Mouse (Mus musculus): Measurements from ENCODE around the gene Pfkfb3. TPM values are rescaled to one million over a fixed set of nuclear protein-coding genes. Genes with fewer than 3 reads are reported as not detected.
A peak's percentile ranks its signal among the peaks of the same experiment; 100 is the strongest.

Pfkfb3 gene
- polyA plus RNA-seq, 1 experiment from 2014 or later: 16.6 TPM

DNA sequence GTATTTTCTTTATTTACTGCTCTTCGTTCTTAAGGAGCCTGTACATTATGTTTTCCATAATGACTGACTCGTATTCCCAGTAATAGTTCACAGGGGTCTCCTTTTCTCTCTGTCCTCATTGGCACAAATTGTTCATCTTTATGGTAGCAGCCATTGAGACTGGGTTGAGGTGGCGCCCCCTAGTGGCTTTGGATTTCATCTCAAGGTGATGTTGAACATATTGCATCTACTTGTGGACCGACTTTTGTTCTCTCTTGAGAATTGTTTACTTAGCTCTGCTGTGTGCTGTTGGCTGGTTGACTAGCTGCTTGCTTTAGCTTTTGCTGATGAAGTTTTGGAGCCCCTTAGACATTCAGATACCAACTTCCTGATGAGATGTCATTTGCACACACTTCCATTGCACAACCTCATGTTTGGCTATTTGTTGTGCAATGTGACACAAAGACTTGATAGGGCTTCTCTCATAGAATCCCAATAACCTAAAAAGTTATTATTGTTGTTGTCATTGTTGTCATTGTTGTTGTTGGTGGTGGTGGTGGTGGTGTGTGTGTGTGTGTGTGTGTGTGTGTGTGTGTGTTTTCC, 14.0 kb upstream of the Pfkfb3 start:
- Histone ChIP-seq H3K4me1 (no peaks in the 10 kb centered on the region), H3K4me2 (replicated peaks) (no peak overlapping the region), H3K9ac (no peak overlapping the region), H3K9me3 (replicated peaks) (no peaks in the 10 kb centered on the region), H3K36me3 (no peaks in the 10 kb centered on the region), H3K27me3 (no peaks in the 10 kb centered on the region), H3K27ac (replicated peaks) (no peak overlapping the region), H3K4me3 (replicated peaks) (no peak overlapping the region)
- 57% methylated on average over 4 of the region's 4 CpGs for WGBS
- no peak for ATAC-seq (ENCODE audit: insufficient number of reproducible peaks, low FRiP score, low TSS enrichment, low read depth)

DNA sequence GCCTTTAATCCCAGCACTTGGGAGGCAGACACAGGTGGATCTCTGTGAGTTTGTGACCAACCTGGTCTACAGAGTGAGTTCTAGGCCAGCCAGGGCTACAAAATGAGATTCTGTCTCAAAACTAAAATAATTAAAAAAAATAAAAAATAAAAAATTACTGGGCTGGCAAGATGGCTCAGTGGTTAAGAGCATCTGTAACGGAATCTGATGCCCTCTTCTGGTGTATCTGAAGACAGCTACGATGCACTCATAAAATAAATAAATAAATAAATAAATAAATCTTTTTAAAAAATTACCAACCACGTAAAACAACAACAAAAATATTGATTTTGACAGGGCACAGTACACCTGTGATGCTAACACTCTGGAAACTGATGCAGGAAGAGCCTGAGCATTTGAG, 13.0 kb upstream of the Pfkfb3 start:
- H3K27me3 ChIP-seq: no peaks in the 10 kb centered on the region
- no peak for ATAC-seq (ENCODE audit: insufficient number of reproducible peaks, low FRiP score, low TSS enrichment, low read depth)
- H3K27ac ChIP-seq (replicated peaks): no peak overlapping the region
- no peaks in the 10 kb centered on the region for H3K36me3 ChIP-seq
- no peak overlapping the region for H3K9ac ChIP-seq
- no peak overlapping the region for H3K4me2 ChIP-seq (replicated peaks)
- no peaks in the 10 kb centered on the region for H3K9me3 ChIP-seq (replicated peaks)
- no peak overlapping the region for H3K4me3 ChIP-seq (replicated peaks)
- 81% methylated on average over 3 of the region's 3 CpGs for WGBS
- H3K4me1 ChIP-seq: no peaks in the 10 kb centered on the region

DNA sequence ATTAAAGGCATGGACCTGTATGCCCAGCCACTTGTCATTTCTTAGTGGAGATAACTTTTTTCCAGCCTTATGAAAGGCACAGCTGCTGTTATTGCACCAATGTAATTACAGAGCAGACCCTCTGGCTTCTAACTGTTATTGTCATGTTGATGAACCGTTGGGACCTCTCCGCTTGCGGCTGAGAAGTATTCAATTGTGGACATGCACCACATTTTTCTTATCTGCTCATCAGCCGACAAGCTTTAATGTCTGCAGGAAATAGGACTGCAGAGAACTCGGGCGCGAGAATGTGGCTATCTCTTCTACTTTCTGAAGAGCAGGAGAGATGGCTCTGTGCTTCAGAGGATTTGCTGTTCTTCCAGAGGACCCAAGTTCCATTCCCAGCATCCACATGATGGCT, 12.4 kb upstream of the Pfkfb3 start:
- H3K36me3 ChIP-seq: no peaks in the 10 kb centered on the region
- 77% methylated on average over 7 of the region's 7 CpGs for WGBS
- H3K27me3 ChIP-seq: no peaks in the 10 kb centered on the region
- H3K4me1 ChIP-seq: no peaks in the 10 kb centered on the region
- no peak overlapping the region for H3K4me3 ChIP-seq (replicated peaks)
- H3K9ac ChIP-seq: no peak overlapping the region
- H3K9me3 ChIP-seq (replicated peaks): no peaks in the 10 kb centered on the region
- no peak for ATAC-seq (ENCODE audit: insufficient number of reproducible peaks, low FRiP score, low TSS enrichment, low read depth)
- H3K27ac ChIP-seq (replicated peaks): no peak overlapping the region
- H3K4me2 ChIP-seq (replicated peaks): no peak overlapping the region

DNA sequence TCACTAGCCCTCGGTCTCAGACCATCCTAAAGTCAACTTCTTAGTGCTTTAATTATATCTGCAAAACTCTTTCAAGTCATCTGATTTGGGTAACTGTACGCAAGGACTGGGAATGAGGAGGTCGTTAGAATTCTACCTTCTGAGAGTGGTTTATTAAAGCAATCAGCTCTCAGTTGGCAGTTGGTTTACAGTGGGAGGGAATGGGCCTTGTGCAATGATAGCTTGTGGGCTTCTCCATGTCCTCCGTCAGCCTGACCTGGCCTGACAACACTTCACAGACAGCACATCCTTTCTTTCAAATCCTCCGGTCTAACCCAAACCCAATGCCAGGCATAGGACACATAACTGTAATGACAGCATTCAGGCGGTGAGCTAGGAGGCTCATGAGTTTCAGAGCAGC, 10.9 kb upstream of the Pfkfb3 start:
- Histone ChIP-seq H3K4me1 (no peaks in the 10 kb centered on the region), H3K4me3 (replicated peaks) (no peak overlapping the region), H3K27me3 (no peaks in the 10 kb centered on the region), H3K27ac (replicated peaks) (no peak overlapping the region), H3K4me2 (replicated peaks) (no peak overlapping the region), H3K9ac (no peak overlapping the region), H3K9me3 (replicated peaks) (no peaks in the 10 kb centered on the region), H3K36me3 (no peaks in the 10 kb centered on the region)
- WGBS: 78% methylated on average over 6 of the region's 6 CpGs
- ATAC-seq (ENCODE audit: insufficient number of reproducible peaks, low FRiP score, low TSS enrichment, low read depth): no peak

DNA sequence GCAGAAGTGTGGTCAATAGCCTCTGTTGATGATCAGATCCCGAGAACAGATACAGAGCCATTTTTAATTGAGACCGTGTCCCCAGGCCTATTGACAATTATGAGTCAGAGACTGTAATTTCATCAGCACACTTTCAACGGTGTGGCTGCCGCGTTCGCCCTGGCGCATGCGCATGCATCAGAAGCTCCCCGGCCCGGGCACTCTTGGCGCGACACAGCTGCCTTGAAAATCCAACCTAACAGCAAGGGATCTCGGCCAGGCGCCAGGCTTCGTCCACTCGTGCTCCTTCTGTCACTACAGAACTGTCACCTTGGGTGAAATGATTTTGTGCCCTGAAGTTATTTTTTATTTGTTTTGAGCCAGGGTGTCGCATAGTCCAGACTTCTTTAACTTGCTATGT, 9.4 kb upstream of the Pfkfb3 start:
- no peak for ATAC-seq (ENCODE audit: insufficient number of reproducible peaks, low FRiP score, low TSS enrichment, low read depth)
- Histone ChIP-seq H3K27ac (replicated peaks) (no peak overlapping the region), H3K9me3 (replicated peaks) (no peaks in the 10 kb centered on the region), H3K27me3 (no peaks in the 10 kb centered on the region), H3K36me3 (no peaks in the 10 kb centered on the region), H3K4me2 (replicated peaks) (no peak overlapping the region), H3K9ac (no peak overlapping the region), H3K4me3 (replicated peaks) (no peak overlapping the region), H3K4me1 (no peaks in the 10 kb centered on the region)
- WGBS: 89% methylated on average over 17 of the region's 17 CpGs

DNA sequence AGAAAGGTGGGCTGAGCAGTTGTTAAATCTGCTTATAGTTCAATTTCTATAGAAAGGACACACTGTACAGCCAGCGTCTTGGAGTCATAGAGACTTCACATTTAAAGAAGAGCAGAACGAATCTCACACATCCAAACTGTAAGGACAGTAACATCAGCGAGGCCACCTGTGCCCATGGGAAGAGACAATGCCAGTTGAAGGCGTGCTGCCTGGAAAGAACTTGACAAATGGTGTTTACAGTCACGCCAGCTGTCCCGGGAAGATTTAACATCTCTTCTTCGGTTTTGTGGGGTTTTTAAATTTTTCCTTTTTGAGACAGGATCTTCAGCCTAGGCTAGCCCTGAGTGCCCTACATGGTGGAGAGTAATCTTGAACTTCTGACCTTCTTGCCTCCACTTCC, 4.8 kb upstream of the Pfkfb3 start:
- 83% methylated on average over 7 of the region's 7 CpGs for WGBS
- ATAC-seq (ENCODE audit: insufficient number of reproducible peaks, low FRiP score, low TSS enrichment, low read depth): no peak

DNA sequence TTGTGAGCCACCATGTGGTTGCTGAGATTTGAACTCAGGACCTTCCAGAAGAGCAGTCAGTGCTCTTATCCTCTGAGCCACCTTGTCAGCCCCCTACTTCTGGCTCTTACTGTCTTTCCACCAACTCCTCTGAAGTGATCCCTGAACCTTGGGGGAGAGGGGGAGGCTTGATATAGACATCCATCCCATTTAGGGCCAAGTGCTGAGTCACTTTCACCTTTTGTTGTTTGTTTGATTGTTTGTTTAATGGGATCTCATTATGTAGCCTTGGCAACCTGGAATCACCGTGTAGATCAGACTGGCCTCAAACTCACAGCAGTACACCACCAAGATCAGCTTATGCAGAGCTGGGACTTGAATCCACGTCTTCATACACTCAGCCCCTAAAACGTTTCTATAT, 3.4 kb upstream of the Pfkfb3 start:
- Histone ChIP-seq H3K36me3 (no peaks in the 10 kb centered on the region), H3K9me3 (replicated peaks) (no peaks in the 10 kb centered on the region), H3K4me2 (replicated peaks) (no peak overlapping the region), H3K4me3 (replicated peaks) (no peak overlapping the region), H3K9ac (no peak overlapping the region), H3K4me1 (peaks cover 10% of the 10 kb centered on the region), H3K27me3 (peaks cover 24% of the 10 kb centered on the region), H3K27ac (replicated peaks) (no peak overlapping the region)
- 69% methylated on average over 3 of the region's 3 CpGs for WGBS
- no peak for ATAC-seq (ENCODE audit: insufficient number of reproducible peaks, low FRiP score, low TSS enrichment, low read depth)

More for the DNA sequence above, 4.8 kb upstream of the Pfkfb3 start:
- Histone ChIP-seq H3K9ac (no peak overlapping the region), H3K4me1 (0 out of 2 replicates have a peak, but pooled peaks cover 2% of the 10 kb centered on the region), H3K27me3 (peaks cover 10% of the 10 kb centered on the region), H3K27ac (replicated peaks) (no peak overlapping the region), H3K36me3 (no peaks in the 10 kb centered on the region), H3K9me3 (replicated peaks) (no peaks in the 10 kb centered on the region), H3K4me2 (replicated peaks) (no peak overlapping the region), H3K4me3 (replicated peaks) (no peak overlapping the region)

DNA sequence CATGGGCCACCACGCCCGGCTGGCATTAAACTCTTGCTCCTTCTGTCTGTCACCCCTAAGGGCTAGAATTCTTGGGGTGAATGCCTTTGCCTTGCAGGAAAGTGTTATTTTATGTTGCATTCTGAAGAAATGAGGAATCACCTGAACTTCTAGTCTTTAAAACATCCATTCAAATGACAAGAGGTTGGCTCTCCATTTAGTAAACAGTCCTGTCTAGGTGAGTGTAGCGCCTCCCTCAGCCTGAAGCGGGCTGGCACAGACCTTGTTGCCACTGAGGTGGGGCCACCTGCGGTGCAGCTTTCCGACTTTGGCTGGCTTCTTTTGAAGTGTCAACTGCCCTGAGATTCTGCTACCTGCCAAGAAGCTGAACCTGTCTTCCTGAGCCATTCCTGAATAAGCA, 1.4 kb upstream of the Pfkfb3 start:
- Histone ChIP-seq H3K27ac (replicated peaks) (no peak overlapping the region), H3K4me3 (replicated peaks) (no peak overlapping the region), H3K9me3 (replicated peaks) (no peaks in the 10 kb centered on the region), H3K36me3 (no peaks in the 10 kb centered on the region), H3K4me1 (peaks cover 10% of the 10 kb centered on the region), H3K9ac (no peak overlapping the region), H3K27me3 (peaks cover 25% of the 10 kb centered on the region), H3K4me2 (replicated peaks) (no peak overlapping the region)
- WGBS: 49% methylated on average over 6 of the region's 6 CpGs
- ATAC-seq (ENCODE audit: insufficient number of reproducible peaks, low FRiP score, low TSS enrichment, low read depth): no peak

DNA sequence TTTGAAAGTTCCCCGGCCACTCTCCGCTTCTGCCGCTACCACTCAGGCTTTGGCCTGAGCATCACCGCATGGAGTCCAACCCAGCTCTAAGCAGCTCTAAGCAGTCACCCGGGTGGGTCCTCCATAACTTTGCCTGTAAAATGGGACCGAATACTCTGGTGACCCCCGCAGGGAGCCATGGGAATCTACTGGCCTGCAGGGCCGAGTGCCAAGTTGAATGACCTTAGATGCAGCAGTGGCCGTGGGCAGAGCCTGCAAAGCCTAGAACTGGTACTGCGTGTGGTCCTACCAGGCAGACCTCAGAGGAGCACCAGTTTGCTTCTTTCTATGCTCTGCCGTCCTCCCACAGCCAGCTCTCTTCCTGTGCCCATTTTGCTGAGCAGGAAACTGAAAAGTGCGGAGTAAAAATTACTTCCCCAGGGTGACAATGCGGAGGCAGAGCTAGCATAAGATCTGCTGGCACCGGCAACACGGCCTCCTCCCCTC, 868 bp downstream of the Pfkfb3 start:
- no peaks in the 10 kb centered on the region for H3K36me3 ChIP-seq
- 4% methylated on average over 15 of the region's 15 CpGs for WGBS
- peak overlapping the region; percentile 100 for H3K4me2 ChIP-seq (replicated peaks)
- ATAC-seq (ENCODE audit: insufficient number of reproducible peaks, low FRiP score, low TSS enrichment, low read depth): no peak
- no peaks in the 10 kb centered on the region for H3K9me3 ChIP-seq (replicated peaks)
- H3K4me1 ChIP-seq: peaks cover 10% of the 10 kb centered on the region
- peaks cover 25% of the 10 kb centered on the region for H3K27me3 ChIP-seq
- peak overlapping the region; percentile 62 for H3K4me3 ChIP-seq (replicated peaks)
- no peak overlapping the region for H3K27ac ChIP-seq (replicated peaks)
- peak overlapping the region; percentile 51 for H3K9ac ChIP-seq

DNA sequence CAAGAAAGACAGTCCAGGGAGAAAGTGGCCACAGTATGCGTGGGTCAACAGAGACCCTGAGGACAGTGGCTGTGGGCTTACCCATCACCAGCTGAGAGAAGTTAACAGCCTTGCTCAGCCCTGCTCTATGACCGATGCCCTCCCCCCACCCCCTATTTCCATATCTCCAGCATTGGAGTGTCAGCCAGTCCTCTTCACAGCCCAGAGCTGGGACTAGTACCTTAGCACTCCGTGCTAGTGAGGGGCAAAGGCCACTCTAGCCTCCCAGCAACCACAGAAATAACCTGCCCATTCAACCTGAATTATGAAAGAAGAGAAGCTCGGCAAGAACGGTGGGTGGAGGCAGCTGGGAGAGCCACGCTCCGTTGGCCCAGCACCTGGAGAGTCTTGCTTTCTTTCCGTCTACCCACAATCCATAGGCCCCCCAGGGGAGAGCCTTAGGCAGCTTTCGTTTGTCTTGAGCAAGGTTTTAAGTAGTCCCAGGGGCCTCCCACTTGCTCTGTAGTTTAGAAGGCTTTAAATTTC, 1.5 kb downstream of the Pfkfb3 start:
- Histone ChIP-seq H3K27me3 (peaks cover 25% of the 10 kb centered on the region), H3K4me3 (replicated peaks) (peak overlapping the region; percentile 62; the same call in 1 of the 2 replicates), H3K9ac (no peak overlapping the region)

DNA sequence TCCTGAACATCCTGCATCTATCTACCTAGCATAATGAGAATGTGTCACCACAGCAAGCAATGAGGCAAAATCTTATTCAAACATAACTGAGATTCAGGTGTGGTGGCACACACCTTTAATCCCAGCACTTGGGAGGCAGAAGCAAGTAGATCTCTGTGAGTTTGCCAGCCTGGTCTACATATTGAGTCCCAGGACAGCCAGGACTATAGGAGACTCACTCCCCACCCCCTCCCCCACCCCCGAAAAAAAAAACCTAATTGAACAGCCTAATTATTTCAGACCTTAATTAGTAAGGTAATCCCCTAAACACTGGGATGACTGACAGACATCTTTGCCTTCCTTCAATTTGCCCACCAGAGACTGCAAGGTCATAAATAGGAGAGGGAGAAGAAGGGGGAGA, 2.2 kb downstream of the Pfkfb3 start:
- H3K27ac ChIP-seq (replicated peaks): no peak overlapping the region
- peaks cover 25% of the 10 kb centered on the region for H3K27me3 ChIP-seq
- ATAC-seq (ENCODE audit: insufficient number of reproducible peaks, low FRiP score, low TSS enrichment, low read depth): no peak
- no peak overlapping the region for H3K4me2 ChIP-seq (replicated peaks)
- no peaks in the 10 kb centered on the region for H3K36me3 ChIP-seq
- H3K4me3 ChIP-seq (replicated peaks): no peak overlapping the region
- peaks cover 10% of the 10 kb centered on the region for H3K4me1 ChIP-seq
- H3K9ac ChIP-seq: no peak overlapping the region
- WGBS: 4% methylated on average over 1 of the region's 1 CpGs
- H3K9me3 ChIP-seq (replicated peaks): no peaks in the 10 kb centered on the region

More for the DNA sequence above, 1.5 kb downstream of the Pfkfb3 start:
- WGBS: 6% methylated on average over 9 of the region's 9 CpGs
- Histone ChIP-seq H3K36me3 (no peaks in the 10 kb centered on the region), H3K4me1 (peaks cover 10% of the 10 kb centered on the region), H3K27ac (replicated peaks) (no peak overlapping the region), H3K9me3 (replicated peaks) (no peaks in the 10 kb centered on the region), H3K4me2 (replicated peaks) (peak overlapping the region; percentile 100; the same call in 1 of the 2 replicates)
- ATAC-seq (ENCODE audit: insufficient number of reproducible peaks, low FRiP score, low TSS enrichment, low read depth): peak; percentile 40; the same call in 1 of the 2 replicates

DNA sequence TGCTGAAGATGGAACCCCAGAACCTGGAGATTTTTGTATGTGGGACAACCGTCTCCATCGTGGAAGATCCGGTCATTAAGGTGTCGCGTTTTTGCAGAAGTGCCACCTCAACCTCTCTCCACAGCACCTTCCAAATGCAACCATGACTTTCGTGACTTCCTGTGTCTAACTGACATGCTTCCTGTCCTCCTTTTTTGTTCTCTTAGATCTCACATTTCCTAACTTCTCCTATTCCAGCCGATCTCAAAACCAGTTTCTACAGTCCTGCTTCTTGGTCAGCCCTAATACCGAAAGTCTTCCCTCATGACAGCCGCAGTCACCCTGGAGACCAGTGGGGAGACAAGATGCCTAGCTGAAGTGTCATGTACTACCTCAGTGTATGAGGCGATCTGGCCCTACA, 5.4 kb downstream of the Pfkfb3 start:
- peaks cover 13% of the 10 kb centered on the region for H3K27me3 ChIP-seq
- ATAC-seq (ENCODE audit: insufficient number of reproducible peaks, low FRiP score, low TSS enrichment, low read depth): no peak
- peaks cover 7% of the 10 kb centered on the region for H3K4me1 ChIP-seq
- no peak overlapping the region for H3K4me3 ChIP-seq (replicated peaks)
- no peak overlapping the region for H3K4me2 ChIP-seq (replicated peaks)
- no peak overlapping the region for H3K9ac ChIP-seq
- H3K27ac ChIP-seq (replicated peaks): no peak overlapping the region
- no peaks in the 10 kb centered on the region for H3K9me3 ChIP-seq (replicated peaks)
- H3K36me3 ChIP-seq: no peaks in the 10 kb centered on the region
- WGBS: 88% methylated on average over 10 of the region's 10 CpGs
